Mouse (Mus musculus): ENCODE results near the gene Ranbp6.
A peak's percentile ranks its signal among the peaks of the same experiment; 100 is the strongest.

Ranbp6 gene

DNA sequence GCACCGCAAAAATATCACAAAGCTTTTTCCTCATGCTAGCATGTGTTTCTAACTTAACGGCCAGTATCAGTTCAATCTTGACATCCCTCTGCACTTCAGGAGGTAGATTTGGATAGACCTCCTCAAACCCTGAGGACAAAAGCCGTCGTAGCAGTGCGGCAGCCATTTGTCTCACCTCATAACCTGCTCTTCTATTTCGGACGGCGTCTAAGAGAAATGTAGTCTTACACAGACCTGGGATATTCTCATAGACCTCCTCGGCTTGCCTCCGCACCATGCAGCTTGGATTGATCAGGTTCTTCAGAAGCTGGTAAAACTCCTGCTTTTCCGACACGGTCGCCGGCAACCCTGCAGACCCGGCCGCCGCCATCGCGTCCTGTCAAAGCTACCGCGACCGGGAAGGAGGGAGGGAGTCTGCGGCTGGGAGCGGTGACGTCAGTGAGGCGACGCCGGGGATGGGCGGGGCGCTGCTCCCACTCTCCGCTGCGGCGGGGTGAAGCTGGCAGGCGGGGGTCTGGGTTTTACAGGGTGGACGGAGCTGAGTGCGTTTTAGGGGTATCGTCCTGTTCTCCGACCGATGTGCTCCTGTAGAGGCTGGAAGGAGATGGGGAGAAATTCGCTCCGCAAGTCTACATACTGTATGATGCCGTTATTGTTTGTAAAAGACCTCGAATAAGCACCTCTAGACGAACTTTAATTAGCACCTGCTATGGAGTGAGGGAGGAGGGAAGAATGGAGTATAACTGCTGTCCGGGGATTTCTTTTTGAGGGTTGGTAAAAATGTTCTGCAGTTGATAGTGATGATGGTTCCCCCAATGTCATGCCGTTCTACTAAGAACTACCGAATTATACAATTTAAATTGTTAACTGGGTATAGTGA, at the start of gene Ranbp6:
Ranbp6 (minus strand) TSS at position 394 of the 880 bp plus-strand sequence.
- DNase-seq (ENCODE audit: low read depth in 2 of 2, low spot score in 2 of 2): peak; percentile 83 to 91

DNA sequence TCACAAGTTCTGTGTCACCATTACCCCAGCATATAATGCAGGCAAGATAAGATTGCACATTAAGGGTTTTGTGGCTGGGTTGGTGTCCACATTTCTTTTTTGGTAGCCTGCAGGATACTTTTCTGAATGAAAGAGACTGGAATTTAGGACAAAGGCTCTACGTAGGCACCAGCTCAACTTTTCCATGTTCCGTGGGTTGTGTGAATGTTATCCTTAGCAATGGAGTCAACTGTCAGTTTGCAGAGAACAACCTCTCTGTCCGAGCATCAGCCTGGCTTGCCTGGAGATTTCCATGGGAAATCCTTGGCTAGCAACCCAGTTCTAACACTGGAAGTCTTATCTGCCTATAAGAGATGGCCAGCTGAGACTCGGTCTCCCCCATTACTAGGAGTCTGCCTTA, 48.0 kb upstream of the Ranbp6 start:
- DNase-seq (ENCODE audit: low read depth in 2 of 2, low spot score in 2 of 2): no peak

- DNase-seq (ENCODE audit: low read depth in 2 of 2, low spot score in 2 of 2): no peak
Measured at GRCm38 (mm10) chr19:29857267-29857666, 44.5 kb upstream of the Ranbp6 start.

- DNase-seq (ENCODE audit: low read depth in 2 of 2, low spot score in 2 of 2): no peak
Measured at GRCm38 (mm10) chr19:29853711-29854110, 40.9 kb upstream of the Ranbp6 start.

- no peak for DNase-seq (ENCODE audit: low read depth in 2 of 2, low spot score in 2 of 2)
Measured at GRCm38 (mm10) chr19:29851036-29851690, 38.4 kb upstream of the Ranbp6 start.

DNA sequence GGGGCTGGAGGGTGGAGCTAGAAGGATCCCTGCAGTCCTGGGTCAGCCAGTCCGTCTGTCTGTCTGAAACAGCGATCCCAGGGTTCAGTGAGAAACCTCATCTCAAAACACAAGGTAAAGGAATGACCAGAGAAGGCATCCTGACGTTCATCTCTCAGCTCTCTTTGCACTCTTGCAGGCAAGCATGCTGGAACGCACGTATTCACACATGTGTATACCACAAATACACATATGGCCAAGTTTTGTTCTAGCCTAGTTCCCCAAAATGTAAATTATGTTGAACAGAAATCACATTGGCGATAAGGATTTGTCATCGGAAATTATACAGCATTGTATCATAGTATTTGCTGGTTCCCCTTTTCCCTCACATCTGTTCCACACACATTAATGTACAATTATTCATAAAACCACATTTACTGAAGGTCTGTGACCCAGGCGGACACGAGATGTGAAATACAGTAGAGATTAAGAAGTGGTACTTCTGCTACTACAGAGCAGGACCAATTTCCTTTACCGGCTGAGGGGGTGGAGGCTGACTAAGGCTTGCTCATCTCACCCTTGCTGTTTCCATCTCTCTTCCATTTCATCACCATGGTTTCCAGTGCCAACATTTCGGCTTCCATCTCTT, 37.3 kb upstream of the Ranbp6 start:
- DNase-seq (ENCODE audit: low read depth in 2 of 2, low spot score in 2 of 2): no peak

DNA sequence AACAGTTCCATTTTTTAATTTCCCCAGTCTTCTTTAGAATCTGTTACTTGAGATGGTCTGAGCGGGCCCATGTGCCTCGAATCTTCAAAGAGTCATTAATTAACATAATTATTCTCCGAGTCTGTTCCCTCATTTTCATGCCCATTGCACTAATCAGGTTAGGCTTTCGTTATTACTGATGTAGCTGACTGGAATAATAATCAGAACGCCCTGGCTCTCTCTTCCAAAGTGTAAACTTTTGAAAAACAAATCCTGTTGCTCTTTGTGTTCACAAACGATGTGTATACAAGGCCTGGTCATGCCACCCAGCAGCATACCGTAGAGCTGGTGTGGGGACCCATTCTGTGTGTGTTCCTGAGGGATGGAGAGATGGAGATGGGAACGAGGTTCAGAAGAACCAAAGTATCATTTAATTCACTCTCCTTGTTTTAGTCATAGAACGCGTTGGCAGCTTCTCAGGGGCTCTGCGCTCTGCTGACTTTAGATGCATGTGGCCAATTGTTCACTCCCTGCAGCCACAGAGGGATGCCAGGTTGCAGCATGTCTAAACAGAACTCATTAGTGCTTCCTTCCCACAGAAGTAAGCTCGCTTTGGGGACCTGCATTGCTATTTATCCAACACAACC, 31.4 kb upstream of the Ranbp6 start:
- DNase-seq (ENCODE audit: low read depth in 2 of 2, low spot score in 2 of 2): no peak

- DNase-seq (ENCODE audit: low read depth in 2 of 2, low spot score in 2 of 2): no peak
Measured at GRCm38 (mm10) chr19:29843641-29844035, 30.9 kb upstream of the Ranbp6 start.

- DNase-seq (ENCODE audit: low read depth in 2 of 2, low spot score in 2 of 2): no peak
Measured at GRCm38 (mm10) chr19:29842973-29843372, 30.2 kb upstream of the Ranbp6 start.

DNA sequence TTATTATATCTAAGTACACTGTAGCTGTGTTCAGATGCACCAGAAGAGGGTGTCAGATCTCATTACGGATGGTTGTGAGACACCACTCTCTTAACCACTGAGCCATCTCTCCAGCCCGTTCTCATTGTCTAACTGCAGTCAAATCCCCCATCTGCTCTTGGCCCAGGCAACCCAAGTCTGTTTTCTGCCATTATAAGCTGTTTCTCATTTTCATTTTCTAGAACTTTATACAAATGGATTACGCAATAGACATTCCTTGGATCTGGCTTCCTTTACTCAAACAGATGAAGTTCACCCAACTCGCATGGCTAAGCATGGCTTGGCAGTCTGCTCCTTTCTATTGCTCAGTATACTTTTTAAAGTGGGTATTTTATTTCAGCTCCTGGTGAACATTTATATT, 27.9 kb upstream of the Ranbp6 start:
- no peak for DNase-seq (ENCODE audit: low read depth in 2 of 2, low spot score in 2 of 2)

- DNase-seq (ENCODE audit: low read depth in 2 of 2, low spot score in 2 of 2): no peak
Measured at GRCm38 (mm10) chr19:29838636-29839135, 25.9 kb upstream of the Ranbp6 start.

DNA sequence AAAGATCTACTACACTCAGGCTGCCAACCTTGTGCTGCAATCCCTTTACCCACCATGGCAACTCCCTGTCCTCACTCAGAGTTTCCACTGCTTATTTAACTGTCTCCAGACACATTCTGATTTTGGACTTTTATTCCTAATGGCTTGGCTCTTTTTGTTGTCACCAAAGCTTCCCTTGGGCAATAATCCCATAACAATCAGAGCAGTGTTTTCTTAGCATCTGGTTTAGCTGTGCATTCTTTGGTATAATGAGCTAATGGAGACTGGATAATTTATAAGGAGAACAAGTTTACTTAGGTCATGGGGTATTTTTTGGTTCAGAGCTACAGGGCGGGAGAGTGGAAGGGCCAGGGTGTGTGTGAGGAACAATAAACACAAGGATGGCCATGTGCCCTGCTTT, 25.4 kb upstream of the Ranbp6 start:
- DNase-seq (ENCODE audit: low read depth in 2 of 2, low spot score in 2 of 2): no peak

DNA sequence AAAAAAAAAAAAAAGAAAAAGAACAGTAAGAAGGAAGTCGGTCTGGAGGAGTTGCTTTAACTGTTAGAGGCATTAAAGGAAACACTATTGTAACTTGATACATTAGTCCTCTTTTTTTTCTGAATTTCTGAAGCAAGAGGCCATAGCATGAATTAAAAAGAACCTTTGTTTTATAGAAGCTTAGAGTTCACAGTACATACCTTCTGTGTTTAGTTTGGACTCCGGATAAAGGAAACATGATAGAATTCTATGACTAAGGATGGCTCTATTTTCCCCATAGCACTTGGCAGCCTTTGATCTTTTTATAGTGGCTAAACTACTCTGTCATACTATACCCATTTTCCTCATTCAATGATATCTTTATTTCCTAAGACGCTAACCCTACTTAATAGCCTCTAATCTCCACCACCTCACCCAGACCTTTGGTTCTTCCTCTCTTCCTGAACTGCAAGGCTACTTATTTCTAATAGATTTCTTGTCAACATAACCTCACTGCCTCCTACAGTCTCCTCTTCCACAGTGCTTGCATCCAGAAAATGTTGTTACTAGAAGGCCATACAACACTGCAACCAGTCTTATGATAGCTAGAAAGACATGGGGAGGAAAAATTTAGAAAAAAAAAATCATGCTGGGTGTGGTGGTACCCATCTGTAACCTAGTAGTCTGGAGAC, 22.7 kb upstream of the Ranbp6 start:
- no peak for DNase-seq (ENCODE audit: low read depth in 2 of 2, low spot score in 2 of 2)

- no peak for DNase-seq (ENCODE audit: low read depth in 2 of 2, low spot score in 2 of 2)
Measured at GRCm38 (mm10) chr19:29830911-29831310, 18.1 kb upstream of the Ranbp6 start.

DNA sequence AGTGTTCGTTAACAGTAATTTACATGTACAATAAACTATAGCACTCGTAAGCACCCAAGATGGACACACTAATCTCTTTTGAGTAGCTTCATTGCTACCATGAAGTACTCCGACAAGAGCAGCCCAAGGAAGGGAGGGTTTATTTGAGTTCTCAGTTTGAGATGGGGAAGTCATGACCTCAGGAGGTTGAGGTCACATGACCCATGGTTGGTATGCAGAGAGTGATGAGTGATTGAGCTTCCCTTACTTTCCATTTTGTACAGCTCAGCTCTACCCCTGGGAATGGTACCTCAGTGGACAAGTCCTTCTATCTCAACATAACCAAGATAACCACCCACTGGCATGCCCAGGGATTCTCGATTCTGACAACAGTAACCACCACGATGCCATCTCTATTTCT, 15.8 kb upstream of the Ranbp6 start:
- DNase-seq (ENCODE audit: low read depth in 2 of 2, low spot score in 2 of 2): no peak

- no peak for DNase-seq (ENCODE audit: low read depth in 2 of 2, low spot score in 2 of 2)
Measured at GRCm38 (mm10) chr19:29826686-29827085, 13.9 kb upstream of the Ranbp6 start.

GRCm38 (mm10) chr19:29825003-29825402, 12.2 kb upstream of the Ranbp6 start:
- DNase-seq (ENCODE audit: low read depth in 2 of 2, low spot score in 2 of 2): no peak

DNA sequence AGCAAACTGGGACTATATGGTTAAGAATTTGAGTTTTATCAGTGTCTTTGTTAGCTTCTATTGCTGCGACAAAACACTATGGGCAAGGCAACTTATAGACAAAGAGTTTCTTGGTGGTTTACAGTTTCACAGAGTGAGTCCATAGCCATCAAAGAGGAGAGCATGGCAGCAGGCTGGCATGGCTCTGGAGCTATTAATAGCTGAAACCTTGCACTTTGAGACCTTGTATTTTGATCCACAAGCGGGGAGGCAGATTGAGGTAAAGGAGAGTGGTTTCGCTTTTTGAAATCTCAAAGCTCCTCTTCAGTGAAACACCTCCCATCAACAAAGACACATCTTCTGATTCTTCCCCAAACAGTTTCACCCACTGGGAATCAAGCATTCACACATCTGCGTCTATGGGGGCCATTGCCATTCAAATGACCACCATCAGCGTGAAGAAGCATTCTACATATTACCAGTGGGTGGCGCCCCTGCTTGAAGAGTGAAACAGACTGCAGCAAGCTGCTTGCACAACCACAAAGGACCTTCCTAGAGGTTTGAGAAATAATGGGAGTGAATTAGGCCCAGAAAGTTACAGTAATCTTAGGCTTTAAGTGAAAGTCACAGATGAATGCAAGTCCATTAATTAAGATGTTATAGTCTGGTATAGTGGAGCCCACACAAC, 11.4 kb upstream of the Ranbp6 start:
- DNase-seq (ENCODE audit: low read depth in 2 of 2, low spot score in 2 of 2): peak; percentile 15 to 26

DNA sequence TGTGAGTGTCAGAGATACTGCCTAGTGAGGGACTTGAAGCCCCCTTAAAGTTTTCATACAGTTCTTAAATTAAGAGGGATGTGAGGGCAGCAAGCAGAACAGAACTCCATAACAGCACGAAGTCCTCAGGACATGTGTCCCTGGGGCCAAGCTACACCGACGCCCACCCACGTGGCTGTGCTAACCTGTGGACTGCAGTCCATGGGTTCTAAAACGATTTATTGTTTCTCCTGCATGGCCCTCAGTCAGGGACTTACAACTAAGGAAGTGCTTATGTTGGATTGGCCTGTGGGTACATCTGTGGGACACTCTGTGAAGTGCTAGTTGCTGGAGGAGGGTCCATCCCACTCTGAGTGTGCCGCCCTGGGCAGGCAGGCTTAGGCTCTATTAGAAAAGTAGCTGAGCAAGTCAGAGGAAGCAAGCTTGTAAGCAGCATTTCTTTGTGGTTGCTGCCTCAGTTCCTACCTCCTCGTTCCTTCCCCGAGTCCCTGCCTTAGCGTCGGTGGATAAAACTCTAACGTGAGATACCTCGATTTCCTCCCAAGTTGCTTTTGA, 10.8 kb upstream of the Ranbp6 start:
- no peak for DNase-seq (ENCODE audit: low read depth in 2 of 2, low spot score in 2 of 2)

DNA sequence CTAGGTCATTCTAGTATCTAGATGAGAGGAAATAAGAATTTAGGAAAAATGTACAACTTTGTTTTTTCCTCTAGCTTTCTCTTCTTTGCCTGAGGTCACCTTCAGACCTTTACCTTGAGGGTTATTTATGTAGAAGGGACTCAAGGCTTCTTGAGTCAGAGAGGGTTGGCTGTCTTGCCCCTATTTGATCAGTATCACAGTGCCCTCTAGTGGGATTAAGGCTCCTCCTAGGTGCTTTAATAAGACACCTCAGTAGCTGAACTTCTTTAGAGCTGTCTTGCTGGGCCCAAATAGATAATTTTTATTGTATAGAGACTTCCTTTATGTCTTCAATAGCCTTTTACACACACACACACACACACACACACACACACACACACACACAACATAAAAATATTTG, 8.2 kb upstream of the Ranbp6 start:
- peak; percentile 34 to 50 for DNase-seq (ENCODE audit: low read depth in 2 of 2, low spot score in 2 of 2)

All from CD8-positive naive resting alpha-beta T cell, adult 2 months (primary cell).